Mouse (Mus musculus) heart, embryonic 13.5 days (tissue): ENCODE measurements around the gene Mcf2l. TPM values are rescaled to one million over a fixed set of nuclear protein-coding genes. Genes with fewer than 3 reads are reported as not detected.

Experiments
- ATAC-seq: fragments of 200-750 bp; cut with Nextera tagmentation; 2 replicates; pipeline ENCODE4 v1.8.0; 2017; ENCODE audit warnings: moderate TSS enrichment; ENCODE audit not compliant: insufficient number of reproducible peaks, low FRiP score, low TSS enrichment; ENCODE audit errors: extremely low read depth
- H3K27ac ChIP-seq: fragments of 300-500 bp; sonication (generic); replicated peaks from 2 replicates; pipeline ENCODE4 v1.5.1; 2015; ENCODE audit warnings: moderate library complexity, mild to moderate bottlenecking, inconsistent platforms
- H3K27me3 ChIP-seq: fragments of 300-500 bp; sonication (generic); replicated peaks from 2 replicates; pipeline ENCODE4 v1.6.1; 2015; ENCODE audit warnings: mild to moderate bottlenecking, inconsistent platforms
- H3K36me3 ChIP-seq: fragments of 300-500 bp; sonication (generic); 2 replicates; pipeline ENCODE4 v1.6.1; 2015; ENCODE audit warnings: mild to moderate bottlenecking, inconsistent platforms
- H3K4me1 ChIP-seq: fragments of 300-500 bp; sonication (generic); 2 replicates; pipeline ENCODE4 v1.6.1; 2015; ENCODE audit warnings: inconsistent platforms
- H3K4me2 ChIP-seq: fragments of 300-500 bp; sonication (generic); 2 replicates; pipeline ENCODE4 v1.6.1; 2015; ENCODE audit warnings: inconsistent platforms, mild to moderate bottlenecking, moderate library complexity
- H3K4me3 ChIP-seq: fragments of 300-500 bp; sonication (generic); 2 replicates; pipeline ENCODE4 v1.5.1; 2015; ENCODE audit warnings: moderate library complexity, mild to moderate bottlenecking, inconsistent platforms
- H3K9ac ChIP-seq: fragments of 300-500 bp; sonication (generic); 2 replicates; pipeline ENCODE4 v1.6.1; 2015; ENCODE audit warnings: inconsistent platforms, mild to moderate bottlenecking, moderate library complexity
- H3K9me3 ChIP-seq: fragments of 300-500 bp; sonication (generic); 2 replicates; pipeline ENCODE4 v1.6.1; 2016; ENCODE audit warnings: inconsistent platforms
- WGBS: fragments of 180-500 bp; shearing (Covaris S2); methylation state at CpG from one replicate; pipeline ENCODE4 v1.1.7; 2015; ENCODE audit warnings: mixed read lengths; 5-methylcytosine and 5-hydroxymethylcytosine counted together
- polyA plus RNA-seq: library from polyadenylated mRNA; unstranded; fragments of >200 nt; fragmentation: Nextera tagmentation; extraction: Ambion mirVana; gene quantifications from 2 replicates; pipeline ENCODE4 v1.2.1, GENCODE M21; 2015

Mcf2l gene
- polyA plus RNA-seq, 1 experiment from 2014 or later: 7.1 TPM

DNA sequence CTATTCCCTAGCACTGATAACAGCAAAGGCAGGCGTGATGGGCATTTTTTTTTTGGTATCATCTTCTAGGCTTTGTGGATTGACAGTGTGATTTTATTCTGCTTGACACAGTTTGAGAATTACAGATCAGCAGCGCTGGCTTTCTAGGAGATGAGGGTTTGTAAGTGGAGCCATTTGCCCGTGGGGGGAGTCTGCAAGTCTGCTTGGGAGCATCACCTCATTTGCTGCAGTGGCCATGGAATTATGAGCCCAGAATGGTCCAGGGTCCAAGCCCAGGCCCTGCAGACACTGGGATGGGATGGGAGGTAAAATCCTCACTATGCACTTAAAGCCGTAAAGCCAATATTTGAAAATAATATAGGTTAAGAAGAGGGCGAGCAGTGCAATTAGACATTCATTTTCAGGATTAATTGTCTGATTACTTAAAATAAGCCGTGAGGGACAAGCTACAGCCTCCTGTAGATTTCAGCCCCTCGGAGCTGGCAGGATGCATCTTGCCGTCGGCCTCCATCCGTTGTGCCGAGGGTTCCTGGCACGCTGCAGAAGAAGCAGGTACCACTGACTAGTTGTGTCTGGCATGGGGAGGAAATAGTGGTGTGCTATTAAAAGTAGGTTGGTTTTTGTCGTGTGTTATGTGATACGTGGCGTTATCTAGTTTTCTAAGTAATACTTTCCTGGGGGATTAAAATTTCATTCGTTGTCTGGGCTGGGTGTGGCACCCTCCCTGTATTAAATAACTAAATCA lies 42.7 kb downstream of the Mcf2l start:
- 68% methylated on average over 16 of the region's 16 CpGs for WGBS
- H3K36me3 ChIP-seq: no peaks in the 10 kb centered on the region
- peak overlapping the region; percentile 80 for H3K9ac ChIP-seq
- peak overlapping the region; percentile 93 for H3K4me2 ChIP-seq
- H3K9me3 ChIP-seq: no peaks in the 10 kb centered on the region
- H3K4me1 ChIP-seq: peaks cover 18% of the 10 kb centered on the region
- ATAC-seq: no peak
- H3K4me3 ChIP-seq: peak overlapping the region; percentile 63
- peaks cover 28% of the 10 kb centered on the region for H3K27me3 ChIP-seq
- H3K27ac ChIP-seq: no peak overlapping the region

DNA sequence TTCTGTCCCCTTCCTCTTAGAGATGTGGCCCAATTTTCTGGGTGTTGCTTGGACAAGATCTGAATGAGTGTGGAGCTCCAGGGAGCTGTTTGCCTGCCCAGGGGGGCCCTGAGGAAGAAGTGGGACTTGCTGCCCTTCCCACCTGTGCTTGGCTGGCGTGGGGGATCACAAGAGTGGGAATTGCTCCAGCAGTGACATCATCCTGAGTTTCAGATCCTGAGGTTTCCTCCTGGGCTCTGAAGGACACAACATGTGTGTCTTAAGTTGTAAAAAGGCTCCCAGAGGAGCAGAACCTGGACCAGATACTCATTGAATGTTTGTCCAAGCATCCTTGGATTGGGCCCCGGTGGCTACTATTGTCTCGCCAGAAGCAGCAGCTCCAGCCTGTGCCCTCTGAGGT lies 43.4 kb downstream of the Mcf2l start:
- peaks cover 28% of the 10 kb centered on the region for H3K27me3 ChIP-seq
- no peak for ATAC-seq
- H3K4me2 ChIP-seq: no peak overlapping the region
- H3K4me3 ChIP-seq: no peak overlapping the region
- 78% methylated on average over 3 of the region's 3 CpGs for WGBS
- H3K9me3 ChIP-seq: no peaks in the 10 kb centered on the region
- H3K4me1 ChIP-seq: peaks cover 18% of the 10 kb centered on the region
- H3K9ac ChIP-seq: no peak overlapping the region
- H3K36me3 ChIP-seq: no peaks in the 10 kb centered on the region
- H3K27ac ChIP-seq: no peak overlapping the region

DNA sequence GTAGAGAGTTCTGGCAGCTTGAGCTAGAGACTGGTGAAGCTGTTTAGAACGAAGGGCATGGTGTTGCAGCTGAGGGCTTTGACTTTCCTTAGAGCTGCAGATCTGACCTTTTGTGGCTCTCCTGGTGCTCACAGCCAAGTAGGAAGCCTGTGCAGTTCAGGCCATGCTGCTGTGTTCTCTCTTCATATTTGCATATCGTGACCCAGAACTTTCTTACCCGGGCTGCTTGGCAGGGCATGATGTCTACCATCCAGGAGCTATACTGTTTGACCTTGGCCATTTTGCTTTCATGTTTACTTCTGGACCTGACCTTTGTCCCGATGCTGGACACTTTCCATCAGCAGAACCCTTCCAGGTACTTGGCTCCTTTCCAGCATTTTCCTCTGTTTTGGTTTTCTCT lies 44.2 kb downstream of the Mcf2l start:
- H3K27me3 ChIP-seq: peaks cover 28% of the 10 kb centered on the region
- H3K4me1 ChIP-seq: peaks cover 18% of the 10 kb centered on the region
- no peak for ATAC-seq
- H3K9me3 ChIP-seq: no peaks in the 10 kb centered on the region
- 72% methylated on average over 4 of the region's 4 CpGs for WGBS
- H3K4me2 ChIP-seq: no peak overlapping the region
- H3K27ac ChIP-seq: no peak overlapping the region
- H3K9ac ChIP-seq: no peak overlapping the region
- H3K4me3 ChIP-seq: no peak overlapping the region
- no peaks in the 10 kb centered on the region for H3K36me3 ChIP-seq

DNA sequence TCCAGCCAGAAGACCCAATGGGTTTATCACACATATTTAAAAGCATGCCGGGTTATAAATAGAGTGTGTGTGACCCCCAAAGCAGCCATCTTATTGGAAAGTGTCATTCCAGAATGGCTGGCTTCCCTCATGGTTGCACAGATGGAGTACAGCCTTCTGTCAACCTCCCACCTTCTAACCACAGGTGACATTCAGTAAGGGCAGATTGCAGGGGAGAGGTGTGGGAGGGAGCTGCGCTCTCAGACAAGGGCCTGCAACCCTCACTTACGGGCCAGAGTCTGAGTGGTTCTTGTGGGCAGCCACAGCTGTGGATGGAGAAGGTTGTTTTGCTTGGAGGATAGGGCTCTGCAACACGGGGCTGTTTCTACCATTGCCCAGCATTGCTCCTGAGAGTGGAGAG lies 47.0 kb downstream of the Mcf2l start:
- 65% methylated on average over 4 of the region's 4 CpGs for WGBS
- H3K36me3 ChIP-seq: no peaks in the 10 kb centered on the region
- H3K27ac ChIP-seq: no peak overlapping the region
- H3K27me3 ChIP-seq: peaks cover 20% of the 10 kb centered on the region
- H3K4me1 ChIP-seq: peaks cover 12% of the 10 kb centered on the region
- no peak overlapping the region for H3K9ac ChIP-seq
- no peak for ATAC-seq
- no peaks in the 10 kb centered on the region for H3K9me3 ChIP-seq
- H3K4me3 ChIP-seq: no peak overlapping the region
- no peak overlapping the region for H3K4me2 ChIP-seq

DNA sequence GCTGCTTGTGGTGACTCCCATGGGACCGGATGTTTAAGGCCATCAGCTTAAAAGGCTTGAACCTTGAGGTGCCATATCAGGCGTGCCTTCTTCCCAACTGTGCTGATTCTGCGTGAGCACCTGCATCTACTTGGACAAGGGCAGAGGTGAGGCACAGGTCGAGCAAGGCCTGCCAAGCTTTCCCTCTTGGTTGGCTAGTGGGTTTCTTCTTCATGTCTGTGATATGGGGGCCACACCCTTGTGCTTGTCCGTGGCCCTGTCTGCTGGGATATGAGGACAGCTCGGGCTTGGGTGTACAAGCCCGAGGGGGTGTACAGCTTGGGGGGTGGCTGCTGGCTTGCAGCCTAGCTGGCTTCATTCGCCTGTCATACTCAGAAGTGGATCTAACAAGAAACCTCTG lies 51.4 kb downstream of the Mcf2l start:
- no peaks in the 10 kb centered on the region for H3K36me3 ChIP-seq
- no peak overlapping the region for H3K4me3 ChIP-seq
- ATAC-seq: no peak
- H3K27me3 ChIP-seq: peaks cover 3% of the 10 kb centered on the region; the same call in 1 of the 2 replicates
- H3K4me1 ChIP-seq: peaks cover 13% of the 10 kb centered on the region
- H3K4me2 ChIP-seq: no peak overlapping the region
- H3K27ac ChIP-seq: no peak overlapping the region
- 76% methylated on average over 8 of the region's 8 CpGs for WGBS
- no peaks in the 10 kb centered on the region for H3K9me3 ChIP-seq
- no peak overlapping the region for H3K9ac ChIP-seq

DNA sequence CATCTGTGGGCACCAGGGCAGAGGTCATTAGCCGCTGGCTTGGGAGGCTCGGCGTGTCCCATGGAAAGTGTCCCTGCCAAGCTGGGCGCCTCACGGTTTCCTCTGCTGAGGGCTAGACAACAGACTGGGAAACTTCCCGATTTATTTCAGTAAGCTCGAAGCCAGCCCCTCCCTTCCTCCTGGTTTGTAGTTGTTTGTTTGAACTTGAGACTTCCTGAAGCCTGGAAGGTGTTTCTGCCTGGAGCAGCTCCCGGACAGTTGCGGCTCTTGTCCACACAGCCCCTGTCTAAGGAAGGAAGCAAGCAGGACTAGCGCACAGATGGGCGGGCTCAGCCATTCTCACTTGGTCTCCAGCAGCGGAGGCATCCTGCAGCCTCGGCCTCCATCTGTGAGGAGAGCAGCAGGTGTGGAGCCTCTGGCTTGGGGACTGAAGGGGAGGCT lies 52.4 kb downstream of the Mcf2l start:
- H3K27me3 ChIP-seq: peaks cover 3% of the 10 kb centered on the region; the same call in 1 of the 2 replicates
- H3K36me3 ChIP-seq: no peaks in the 10 kb centered on the region
- peaks cover 10% of the 10 kb centered on the region for H3K4me1 ChIP-seq
- H3K9ac ChIP-seq: no peak overlapping the region
- no peak for ATAC-seq
- no peaks in the 10 kb centered on the region for H3K9me3 ChIP-seq
- no peak overlapping the region for H3K4me2 ChIP-seq
- 0 out of 2 replicates have a peak overlapping the region, but pooled peaks have one; percentile 24 for H3K27ac ChIP-seq
- WGBS: 41% methylated on average over 13 of the region's 13 CpGs
- no peak overlapping the region for H3K4me3 ChIP-seq

DNA sequence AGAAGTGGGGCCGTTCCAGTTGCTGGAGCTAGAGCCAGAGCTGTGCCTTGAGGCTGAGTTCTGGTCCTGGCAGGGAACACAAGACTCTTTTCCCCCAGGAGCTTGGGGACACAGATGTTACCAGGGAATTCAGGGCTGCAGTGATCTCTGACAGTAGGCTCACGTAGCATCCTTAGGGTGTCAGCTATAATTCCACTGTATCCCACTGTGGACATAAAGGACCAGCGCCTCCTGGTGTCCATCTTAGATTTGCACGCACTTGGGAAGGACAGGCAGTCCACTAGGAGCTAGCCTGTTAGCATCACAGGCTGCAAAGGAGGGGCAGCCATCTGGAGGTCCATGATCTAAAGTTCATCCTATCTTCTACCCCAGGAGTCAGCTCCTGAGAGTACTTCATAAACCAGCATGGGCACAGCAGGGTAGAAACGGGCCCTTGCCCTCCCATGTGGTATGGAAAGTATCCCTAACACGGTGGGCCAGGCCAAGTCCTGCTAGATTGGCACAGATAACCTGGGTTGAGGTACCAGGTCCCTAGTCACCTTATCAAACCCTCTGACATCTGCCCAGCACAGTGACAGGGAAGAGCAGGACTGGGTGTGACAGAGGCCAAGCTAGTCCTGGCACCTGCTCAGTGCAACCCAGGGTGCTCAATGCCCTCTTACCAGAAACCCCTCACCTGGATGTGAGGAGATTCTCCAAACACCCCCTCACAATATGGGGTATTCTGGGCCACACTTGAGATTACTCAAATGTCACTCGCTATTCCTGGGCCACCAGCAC lies 53.8 kb downstream of the Mcf2l start:
- no peaks in the 10 kb centered on the region for H3K36me3 ChIP-seq
- 53% methylated on average over 7 of the region's 7 CpGs for WGBS
- H3K9me3 ChIP-seq: no peaks in the 10 kb centered on the region
- peak; percentile 53; the same call in 1 of the 2 replicates for ATAC-seq
- H3K4me1 ChIP-seq: peaks cover 10% of the 10 kb centered on the region
- peak overlapping the region; percentile 28 for H3K4me2 ChIP-seq
- no peak overlapping the region for H3K4me3 ChIP-seq
- peaks cover 3% of the 10 kb centered on the region; the same call in 1 of the 2 replicates for H3K27me3 ChIP-seq
- no peak overlapping the region for H3K9ac ChIP-seq
- no peak overlapping the region for H3K27ac ChIP-seq

DNA sequence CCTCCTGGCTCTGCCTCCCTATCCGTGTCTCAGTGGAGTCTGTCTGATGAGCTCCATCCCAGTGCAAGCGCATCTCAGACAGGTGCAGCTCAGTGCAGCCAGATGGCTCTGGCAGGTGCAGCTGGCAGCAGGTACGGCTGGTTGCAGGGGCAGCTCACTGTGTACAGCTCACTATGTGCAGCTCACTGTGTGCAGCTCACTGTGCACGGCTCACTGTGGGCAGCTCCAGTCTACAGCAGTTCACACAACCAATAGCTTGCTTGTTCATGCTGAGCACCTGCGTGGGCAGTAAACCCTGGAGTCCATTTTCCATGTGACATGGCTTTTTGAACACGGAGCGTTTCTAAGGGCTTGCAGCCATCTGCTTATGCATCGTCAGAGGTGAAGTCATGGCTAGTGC lies 54.4 kb downstream of the Mcf2l start:
- Histone ChIP-seq H3K27me3 (peaks cover 3% of the 10 kb centered on the region; the same call in 1 of the 2 replicates), H3K4me2 (no peak overlapping the region), H3K4me3 (no peak overlapping the region), H3K27ac (no peak overlapping the region), H3K4me1 (peaks cover 10% of the 10 kb centered on the region), H3K9me3 (no peaks in the 10 kb centered on the region), H3K9ac (no peak overlapping the region), H3K36me3 (no peaks in the 10 kb centered on the region)
- 72% methylated on average over 8 of the region's 8 CpGs for WGBS
- no peak for ATAC-seq

DNA sequence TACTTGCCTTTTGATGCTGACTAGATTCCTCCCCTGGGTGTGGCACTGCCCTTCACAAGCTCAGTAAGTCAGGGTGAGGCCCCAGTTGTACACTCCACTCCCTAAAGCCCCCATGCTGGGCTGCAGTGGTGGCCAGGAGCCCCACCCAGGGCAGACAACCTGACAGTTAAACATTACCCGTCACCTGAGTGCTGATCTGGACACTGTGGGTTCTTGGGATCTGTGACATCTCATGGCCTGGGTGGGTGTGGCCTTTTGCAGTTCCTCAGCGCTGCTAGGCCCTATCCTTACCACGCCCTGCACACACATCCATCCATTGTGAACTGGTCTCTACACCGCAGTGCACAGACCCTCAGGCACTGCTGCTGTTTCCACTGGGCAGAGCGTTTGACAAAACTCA lies 55.3 kb downstream of the Mcf2l start:
- Histone ChIP-seq H3K4me2 (no peak overlapping the region), H3K9me3 (no peaks in the 10 kb centered on the region), H3K27me3 (no peaks in the 10 kb centered on the region; the same call in 1 of the 2 replicates), H3K9ac (no peak overlapping the region), H3K36me3 (no peaks in the 10 kb centered on the region), H3K4me3 (no peak overlapping the region), H3K27ac (no peak overlapping the region), H3K4me1 (peaks cover 10% of the 10 kb centered on the region)
- no peak for ATAC-seq
- 71% methylated on average over 5 of the region's 5 CpGs for WGBS

DNA sequence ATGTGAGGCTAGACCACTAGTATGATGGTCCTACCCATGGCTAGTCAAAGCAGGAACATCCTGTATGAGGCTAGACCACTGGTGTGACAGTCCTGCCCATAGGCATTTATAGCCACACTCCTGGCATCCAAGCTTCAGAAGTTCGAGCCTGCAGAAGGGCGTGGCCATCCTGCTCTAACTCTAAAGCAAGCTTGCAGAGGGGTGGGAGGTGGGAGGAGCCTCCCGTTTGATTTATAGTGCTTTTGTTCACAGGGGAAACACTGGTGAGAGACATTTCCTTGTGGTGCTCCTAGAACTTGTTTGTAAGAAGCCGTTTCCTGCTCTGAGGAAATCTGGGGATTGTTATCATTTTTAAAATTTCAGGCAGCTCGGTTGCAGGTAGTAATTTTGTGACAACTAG lies 56.7 kb downstream of the Mcf2l start:
- H3K36me3 ChIP-seq: no peaks in the 10 kb centered on the region
- peak overlapping the region; percentile 37 for H3K27ac ChIP-seq
- H3K4me1 ChIP-seq: peaks cover 10% of the 10 kb centered on the region
- no peak overlapping the region for H3K4me3 ChIP-seq
- ATAC-seq: no peak
- H3K9me3 ChIP-seq: no peaks in the 10 kb centered on the region
- no peak overlapping the region for H3K9ac ChIP-seq
- H3K4me2 ChIP-seq: no peak overlapping the region
- no peaks in the 10 kb centered on the region; the same call in 1 of the 2 replicates for H3K27me3 ChIP-seq
- 35% methylated on average over 5 of the region's 5 CpGs for WGBS

DNA sequence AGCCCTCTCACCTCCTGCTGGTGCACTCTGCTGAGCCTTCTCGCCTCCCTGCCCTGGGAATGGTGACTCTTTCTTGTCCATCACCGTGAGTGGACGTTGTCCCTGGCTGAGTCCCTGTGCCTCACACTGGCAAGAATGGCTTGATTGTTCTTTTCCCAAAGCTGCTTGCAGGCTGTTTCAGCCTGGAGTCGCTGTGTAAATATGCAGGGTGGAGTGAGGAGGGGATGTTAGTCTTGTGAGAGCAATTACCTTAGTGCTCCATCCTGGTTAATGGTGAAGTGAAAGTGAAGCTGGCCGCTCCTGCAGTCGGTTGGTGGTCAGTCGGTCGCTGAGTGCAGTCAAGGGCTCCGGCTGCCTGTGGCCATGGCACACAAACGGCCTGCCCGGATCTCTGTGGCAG lies 57.8 kb downstream of the Mcf2l start:
- Histone ChIP-seq H3K27ac (no peak overlapping the region), H3K36me3 (no peaks in the 10 kb centered on the region), H3K9ac (no peak overlapping the region), H3K9me3 (no peaks in the 10 kb centered on the region), H3K4me2 (no peak overlapping the region), H3K4me1 (0 out of 2 replicates have a peak, but pooled peaks cover 3% of the 10 kb centered on the region), H3K27me3 (no peaks in the 10 kb centered on the region), H3K4me3 (no peak overlapping the region)
- ATAC-seq: no peak
- 69% methylated on average over 11 of the region's 11 CpGs for WGBS
